Mouse (Mus musculus): ENCODE results near the gene Wdr82. TPM values are rescaled to one million over a fixed set of nuclear protein-coding genes. Genes with fewer than 3 reads are reported as not detected.

Gene Wdr82
- total RNA-seq, 2 experiments from 2014 or later: 155 to 158 TPM

- peak in 1 of 2 experiments; percentile 83 for DNase-seq (ENCODE audit: extremely low spot score in 1 of 2, low spot score in 2 of 2)
- intact Hi-C loops (cut with DNase I): no loop called here
Measured at GRCm38 (mm10) chr9:106236156-106236817, 65.6 kb downstream of the Wdr82 start.

GRCm38 (mm10) chr9:106236818-106237211, 66.1 kb downstream of the Wdr82 start:
- intact Hi-C loops (cut with DNase I): no loop called here
- no peak for DNase-seq (ENCODE audit: extremely low spot score in 1 of 2, low spot score in 2 of 2)

GRCm38 (mm10) chr9:106237401-106237800, 66.7 kb downstream of the Wdr82 start:
- intact Hi-C loops (cut with DNase I): no loop called here
- DNase-seq (ENCODE audit: extremely low spot score in 1 of 2, low spot score in 2 of 2): no peak

- intact Hi-C loops (cut with DNase I): no loop called here
- no peak for DNase-seq (ENCODE audit: extremely low spot score in 1 of 2, low spot score in 2 of 2)
Measured at GRCm38 (mm10) chr9:106237878-106238277, 67.2 kb downstream of the Wdr82 start.

Small RNA genes within 50 kb of the gene (microRNA-seq; reads per million reads assigned to microRNA genes)
- gene Mir135a-1 (49.2 reads per million, percentile 50 among the genes with 10 or more reads in this experiment), gene Mirlet7g (59,915 reads per million, percentile 99 among the genes with 10 or more reads in this experiment)

Other genes with a start within 250 kb of the Wdr82 start
- gene Col6a5, start 210.3 kb upstream of the Wdr82 start, total RNA-seq (2021): 1 to 10 TPM; 1.6 to 2.1 TPM
- 1 to 10 TPM; 3.3 to 4.1 TPM for gene Col6a4, start 74.1 kb upstream of the Wdr82 start, total RNA-seq (2021)
- gene Glyctk, start 12.8 kb upstream of the Wdr82 start, total RNA-seq (2021): 1 to 10 TPM; 4.1 to 7.4 TPM
- gene Ppm1m, start 28.8 kb downstream of the Wdr82 start, total RNA-seq (2021): 10 to 100 TPM; 20.8 to 24.5 TPM
- gene Twf2, start 32.2 kb downstream of the Wdr82 start, total RNA-seq (2021): 10 to 100 TPM; 44.5 to 49.9 TPM
- gene Tlr9, start 51.7 kb downstream of the Wdr82 start, total RNA-seq (2021): 1 to 10 TPM; 1.1 to 1.4 TPM
- gene Alas1, start 77.7 kb downstream of the Wdr82 start, total RNA-seq (2021): 100 to 1,000 TPM; 125 to 127 TPM
- gene Poc1a, start 110.1 kb downstream of the Wdr82 start, total RNA-seq (2021): 10 to 100 TPM; 15.6 to 17.8 TPM
- 10 to 100 TPM; 80.7 to 82.0 TPM for gene Dusp7, start 197.7 kb downstream of the Wdr82 start, total RNA-seq (2021)

Measured in left cerebral cortex, postnatal 10 days (tissue).